Mouse (Mus musculus): ENCODE measurements around the gene Ttc12.

GRCm38 (mm10) chr9:49504658-49505057, 18.6 kb upstream of the Ttc12 start:
- TF ChIP-seq CTCF (IDR thresholded peaks at IDR 0.05; ENCODE audit: low read depth) = no peak
- no peak for TF ChIP-seq EP300 (IDR thresholded peaks at IDR 0.05; ENCODE audit: low read depth)

All from liver, embryonic 14.5 days (tissue).